Mouse (Mus musculus) CH12.LX (cell line): ENCODE measurements at regions not wholly inside any gene's neighbourhood (a gene's known extent, or its start where the extent isn't known, plus 50 kb on each side); places are given as distances from the start of the nearest gene placed in this dataset.

Experiments used
- DNase-seq: peaks from one replicate; pipeline ENCODE4 v3.0.0-alpha.2; 2013; ENCODE audit errors: extremely low read depth
- H3K27ac ChIP-seq: 2 replicates; pipeline ENCODE4 v1.5.1; 2012; ENCODE audit warnings: low read depth, mild to moderate bottlenecking, control low read depth, moderate library complexity; ENCODE audit not compliant: insufficient read depth
- H3K27me3 ChIP-seq: replicated peaks from 2 replicates; pipeline ENCODE3; 2012; ENCODE audit warnings: inconsistent platforms
- H3K36me3 ChIP-seq, 2 experiments: replicated peaks in 1 of 2; 2 replicates each; pipeline versions ENCODE3 to v1.6.1; 2012; ENCODE audit warnings: inconsistent platforms in 1 of 2, low read length in 1 of 2, mild to moderate bottlenecking in 1 of 2, mixed read lengths in 1 of 2, moderate library complexity in 1 of 2; ENCODE audit not compliant: control insufficient read depth in 1 of 2, insufficient read depth in 1 of 2
- H3K4me1 ChIP-seq, 2 experiments: 2 replicates each; pipeline ENCODE4 v1.6.1; 2012; ENCODE audit warnings: inconsistent platforms in 1 of 2, moderate library complexity in 1 of 2; ENCODE audit not compliant: insufficient read depth in 2 of 2, control insufficient read depth in 1 of 2
- H3K4me2 ChIP-seq: 2 replicates; pipeline ENCODE4 v1.6.1; 2012; ENCODE audit warnings: low read depth, mild to moderate bottlenecking, control low read depth; ENCODE audit not compliant: poor library complexity, insufficient read depth, severe bottlenecking
- H3K4me3 ChIP-seq, 3 experiments: fragments of 150-350 bp in 1 of 3; sonication (generic) in 1 of 3; replicated peaks in 1 of 3; 2 replicates each; pipeline versions ENCODE3 to v1.5.1; 2011 to 2012; ENCODE audit warnings: low read depth in 2 of 3, low read length in 2 of 3, mild to moderate bottlenecking in 2 of 3, moderate library complexity in 2 of 3, control low read depth in 1 of 3, improper control_type of control experiment in 1 of 3, inconsistent platforms in 1 of 3, mixed read lengths in 1 of 3; ENCODE audit not compliant: poor library complexity in 1 of 3
- H3K79me2 ChIP-seq: replicated peaks from 2 replicates; pipeline ENCODE4 v1.6.1; 2012; ENCODE audit warnings: mild to moderate bottlenecking, moderate library complexity; ENCODE audit not compliant: control insufficient read depth, poor library complexity, insufficient read depth, severe bottlenecking; ENCODE audit errors: extremely low read depth
- H3K9ac ChIP-seq: 2 replicates; pipeline ENCODE4 v1.6.1; 2012; ENCODE audit warnings: low read depth, mild to moderate bottlenecking, control low read depth, moderate library complexity; ENCODE audit not compliant: insufficient read depth
- H3K9me3 ChIP-seq: replicated peaks from 2 replicates; pipeline ENCODE3; 2012; ENCODE audit warnings: low read length, inconsistent platforms, mixed read lengths
- CHD2 ChIP-seq: IDR thresholded peaks from 2 replicates; pipeline ENCODE4 v1.6.1; 2011; ENCODE audit warnings: low read length, improper control_type of control experiment
- ELF1 ChIP-seq: IDR thresholded peaks from 2 replicates; pipeline ENCODE4 v1.6.1; 2014; ENCODE audit warnings: low read depth, mild to moderate bottlenecking, inconsistent platforms, low read length, improper control_type of control experiment
- EP300 ChIP-seq: IDR thresholded peaks from 2 replicates; pipeline ENCODE4 v1.6.1; 2011; ENCODE audit warnings: low read length, improper control_type of control experiment
- ETS1 ChIP-seq: conservative IDR thresholded peaks from 2 replicates; pipeline ENCODE4 v1.6.1; 2012; ENCODE audit warnings: low read depth, mild to moderate bottlenecking, inconsistent platforms, low read length, improper control_type of control experiment, moderate library complexity
- IRF4 ChIP-seq: IDR thresholded peaks from 2 replicates; pipeline ENCODE4 v1.6.1; 2014; ENCODE audit warnings: low read depth, mild to moderate bottlenecking, inconsistent platforms, low read length, improper control_type of control experiment
- JUN ChIP-seq: IDR thresholded peaks from 2 replicates; pipeline ENCODE4 v1.6.1; 2011; ENCODE audit warnings: low read depth, mild to moderate bottlenecking, low read length, improper control_type of control experiment, moderate library complexity; ENCODE audit not compliant: insufficient read depth
- JUND ChIP-seq: conservative IDR thresholded peaks from 2 replicates; pipeline ENCODE4 v1.6.1; 2011; ENCODE audit warnings: low read depth, low read length, improper control_type of control experiment
- KAT2A ChIP-seq: IDR thresholded peaks from 2 replicates; pipeline ENCODE4 v1.6.1; 2012; ENCODE audit warnings: low read length, improper control_type of control experiment, inconsistent platforms; ENCODE audit not compliant: insufficient replicate concordance
- MAX ChIP-seq: IDR thresholded peaks from 2 replicates; pipeline ENCODE4 v1.6.1; 2011; ENCODE audit warnings: low read length, improper control_type of control experiment
- MAZ ChIP-seq: IDR thresholded peaks from 2 replicates; pipeline ENCODE4 v1.6.1; 2012; ENCODE audit warnings: low read depth, mild to moderate bottlenecking, inconsistent platforms, low read length, improper control_type of control experiment, moderate library complexity
- MXI1 ChIP-seq: IDR thresholded peaks from 2 replicates; pipeline ENCODE4 v1.6.1; 2011; ENCODE audit warnings: mild to moderate bottlenecking, low read depth, low read length, improper control_type of control experiment
- MYC ChIP-seq: IDR thresholded peaks from 2 replicates; pipeline ENCODE4 v1.6.1; 2011; ENCODE audit warnings: low read depth, mild to moderate bottlenecking, improper control_type of control experiment, low read length
- POLR2A ChIP-seq: IDR thresholded peaks from 2 replicates; pipeline ENCODE4 v1.6.1; 2011; ENCODE audit warnings: low read depth, mild to moderate bottlenecking, improper control_type of control experiment, low read length
- SIN3A ChIP-seq: IDR thresholded peaks from 2 replicates; pipeline ENCODE4 v1.6.1; 2012; ENCODE audit warnings: low read length, improper control_type of control experiment, inconsistent platforms
- SMC3 ChIP-seq: IDR thresholded peaks from 2 replicates; pipeline ENCODE4 v1.6.1; 2011; ENCODE audit warnings: low read depth, low read length, improper control_type of control experiment
- TBP ChIP-seq: conservative IDR thresholded peaks from 2 replicates; pipeline ENCODE4 v1.6.1; 2011; ENCODE audit warnings: low read depth, low read length, improper control_type of control experiment
- UBTF ChIP-seq: IDR thresholded peaks from 2 replicates; pipeline ENCODE4 v1.6.1; 2012; ENCODE audit warnings: low read depth, mild to moderate bottlenecking, inconsistent platforms, low read length, improper control_type of control experiment, moderate library complexity
- USF2 ChIP-seq: conservative IDR thresholded peaks from 2 replicates; pipeline ENCODE4 v1.6.1; 2011; ENCODE audit warnings: low read depth, low read length, improper control_type of control experiment
- ZC3H11A ChIP-seq: IDR thresholded peaks from 2 replicates; pipeline ENCODE4 v1.6.1; 2012; ENCODE audit warnings: low read depth, mild to moderate bottlenecking, inconsistent platforms, low read length, improper control_type of control experiment
- dilution Hi-C: fragments of 300-500 bp; cut with MboI; formaldehyde crosslinking; loops from 2 replicates; pipeline ENCODE4 v1.14.3; 2020; ENCODE audit warnings: low sequenced_read_pairs; ENCODE audit not compliant: extremely low pct_unique_long_range_greater_than_20kb, extremely low pct_ligation_motif_present
- in situ Hi-C: fragments of 300-500 bp; cut with MboI; formaldehyde crosslinking; loops from 3 replicates; pipeline ENCODE4 v1.14.3; 2019; ENCODE audit warnings: low sequenced_read_pairs, low pct_ligation_motif_present, low pct_unique_long_range_greater_than_20kb, mixed read lengths

DNA sequence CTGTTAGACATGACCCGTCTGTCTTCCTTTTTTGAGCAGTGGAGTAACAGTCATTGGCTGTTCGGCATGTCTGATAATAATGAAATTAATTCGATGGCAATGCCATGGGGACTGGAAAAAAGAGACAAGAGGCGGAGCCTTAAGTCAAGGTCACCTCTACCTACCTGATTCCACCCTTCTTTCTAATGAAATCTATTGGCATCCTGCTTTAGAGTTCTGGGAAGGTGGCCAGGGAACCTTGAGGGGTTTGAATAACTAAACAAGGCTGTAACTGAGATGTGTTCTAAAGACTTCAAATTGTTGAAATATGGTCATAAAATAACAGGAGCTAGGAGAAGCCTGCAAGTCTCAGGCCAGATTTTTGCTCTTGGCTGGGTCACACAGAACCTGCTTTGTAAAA lies 116.1 kb downstream of the Amer2 start:
- peaks cover 0 to 3% of the 10 kb centered on the region in 2 experiments; a peak in 2 of 4 replicates for H3K4me1 ChIP-seq
- in situ Hi-C loops = no loop called here
- DNase-seq = no peak
- H3K27ac ChIP-seq = no peak overlapping the region
- H3K27me3 ChIP-seq = no peaks in the 10 kb centered on the region
- no peaks in the 10 kb centered on the region for H3K79me2 ChIP-seq
- no peaks in the 10 kb centered on the region for H3K9me3 ChIP-seq
- no peak overlapping the region for H3K4me3 ChIP-seq
- dilution Hi-C loops = no loop called here
- TF ChIP-seq POLR2A = no peak
- TF ChIP-seq IRF4 = no peak
- TF ChIP-seq MAX = no peak
- no peak for TF ChIP-seq ETS1
- TF ChIP-seq USF2 = no peak
- TF ChIP-seq JUN = no peak
- TF ChIP-seq UBTF = no peak
- no peak for TF ChIP-seq CHD2
- TF ChIP-seq EP300 = no peak
- no peak for TF ChIP-seq MAZ
- TF ChIP-seq, all 38 proteins: peak for 0
- no peaks in the 10 kb centered on the region for H3K36me3 ChIP-seq
- no peak overlapping the region for H3K4me2 ChIP-seq
- H3K9ac ChIP-seq = no peak overlapping the region

DNA sequence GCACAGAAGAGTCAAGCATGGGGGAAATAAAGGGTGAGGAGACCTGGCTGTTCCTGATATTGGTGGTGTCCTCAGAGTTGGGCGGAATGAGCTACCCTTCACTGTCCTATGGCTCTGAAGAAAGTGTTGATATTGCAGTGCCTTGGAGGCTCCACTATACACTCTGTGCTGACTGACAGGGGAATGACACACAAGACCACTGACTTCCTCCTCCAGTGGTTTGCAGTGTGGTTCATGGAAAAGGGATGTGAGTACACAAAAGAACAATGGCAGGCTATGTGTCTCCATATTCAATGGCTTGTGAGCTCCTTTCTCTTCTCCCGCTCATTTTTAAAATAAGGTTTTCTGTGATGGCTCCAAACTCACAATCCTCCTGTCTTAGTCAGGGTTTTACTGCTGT lies 117.8 kb downstream of the Amer2 start:
- Histone ChIP-seq H3K4me1 (no peaks in the 10 kb centered on the region), H3K27me3 (peaks cover under 1% of the 10 kb centered on the region), H3K79me2 (no peaks in the 10 kb centered on the region), H3K4me3 (no peak overlapping the region), H3K27ac (no peak overlapping the region), H3K4me2 (no peak overlapping the region), H3K9ac (no peak overlapping the region), H3K9me3 (no peaks in the 10 kb centered on the region), H3K36me3 (no peaks in the 10 kb centered on the region)
- in situ Hi-C loops = no loop called here
- no peak for TF ChIP-seq CHD2
- no peak for TF ChIP-seq SMC3
- no peak for TF ChIP-seq MXI1
- TF ChIP-seq MYC = no peak
- no peak for TF ChIP-seq POLR2A
- TF ChIP-seq IRF4 = no peak
- no peak for TF ChIP-seq SIN3A
- no peak for TF ChIP-seq MAZ
- no peak for TF ChIP-seq ZC3H11A
- no peak for TF ChIP-seq ELF1
- TF ChIP-seq KAT2A = no peak
- no peak for TF ChIP-seq MAX
- TF ChIP-seq ETS1 = no peak
- no peak for TF ChIP-seq TBP
- no peak for TF ChIP-seq JUND
- TF ChIP-seq EP300 = no peak
- dilution Hi-C loops = no loop called here
- DNase-seq = no peak
